Mouse (Mus musculus) midbrain, embryonic 16.5 days (tissue): Measurements from ENCODE around the gene Fasn. TPM values are rescaled to one million over a fixed set of nuclear protein-coding genes. Genes with fewer than 3 reads are reported as not detected.

ENCODE experiments used
- ATAC-seq: fragments of 200-750 bp; cut with Nextera tagmentation; 2 replicates; pipeline ENCODE4 v1.8.0; 2017; ENCODE audit warnings: moderate TSS enrichment
- H3K27ac ChIP-seq: fragments of 300-500 bp; sonication (generic); 2 replicates; pipeline ENCODE4 v1.5.1; 2014; ENCODE audit warnings: mild to moderate bottlenecking, low read length, mixed read lengths
- H3K27me3 ChIP-seq: fragments of 300-500 bp; sonication (generic); 2 replicates; pipeline ENCODE4 v1.6.1; 2014; ENCODE audit warnings: low read depth, low read length, mixed read lengths; ENCODE audit not compliant: control insufficient read depth, insufficient read depth
- H3K36me3 ChIP-seq: fragments of 300-500 bp; sonication (generic); 2 replicates; pipeline ENCODE4 v1.6.1; 2014; ENCODE audit warnings: mild to moderate bottlenecking, low read length, moderate library complexity, mixed read lengths; ENCODE audit not compliant: control insufficient read depth, insufficient read depth
- H3K4me1 ChIP-seq: fragments of 300-500 bp; sonication (generic); 2 replicates; pipeline ENCODE4 v1.6.1; 2014; ENCODE audit warnings: mild to moderate bottlenecking, low read length, mixed read lengths; ENCODE audit not compliant: control insufficient read depth, insufficient read depth
- H3K4me2 ChIP-seq: fragments of 300-500 bp; sonication (generic); 2 replicates; pipeline ENCODE4 v1.6.1; 2014; ENCODE audit warnings: mild to moderate bottlenecking, low read length, mixed read lengths
- H3K4me3 ChIP-seq: fragments of 300-500 bp; sonication (generic); 2 replicates; pipeline ENCODE4 v1.5.1; 2014; ENCODE audit warnings: low read depth, mild to moderate bottlenecking, low read length, moderate library complexity, mixed read lengths
- H3K9ac ChIP-seq: fragments of 300-500 bp; sonication (generic); 2 replicates; pipeline ENCODE4 v1.6.1; 2014; ENCODE audit warnings: low read depth, low read length, mixed read lengths
- H3K9me3 ChIP-seq: fragments of 300-500 bp; sonication (generic); replicated peaks from 2 replicates; pipeline ENCODE4 v1.6.1; 2014; ENCODE audit warnings: mild to moderate bottlenecking, low read length, mixed read lengths; ENCODE audit not compliant: control insufficient read depth, poor library complexity, severe bottlenecking
- WGBS: fragments of 180-500 bp; shearing (Covaris S2); extraction: QIAGEN DNeasy Blood & Tissue Kit; methylation state at CpG from one replicate; pipeline ENCODE4 v1.1.7; 2014; 5-methylcytosine and 5-hydroxymethylcytosine counted together
- polyA plus RNA-seq: library from polyadenylated mRNA; unstranded; fragments of >200 nt; fragmentation: Nextera tagmentation; extraction: Ambion mirVana; gene quantifications from 2 replicates; pipeline ENCODE4 v1.2.1, GENCODE M21; 2015

The Fasn gene
- polyA plus RNA-seq, 1 experiment from 2014 or later, result 108 TPM

GRCm38 (mm10) chr11:120805375-120806298 lies 18.7 kb downstream of the Fasn start:
- 84% methylated on average over 7 of the region's 7 CpGs for WGBS
- peaks cover 48% of the 10 kb centered on the region for H3K36me3 ChIP-seq

GRCm38 (mm10) chr11:120804769-120805168 lies 19.6 kb downstream of the Fasn start:
- WGBS, result 74% methylated on average over 4 of the region's 4 CpGs
- ATAC-seq, result no peak

More at GRCm38 (mm10) chr11:120805375-120806298, 18.7 kb downstream of the Fasn start:
- Histone ChIP-seq H3K27me3 (no peaks in the 10 kb centered on the region), H3K4me2 (no peak overlapping the region), H3K4me3 (no peak overlapping the region), H3K27ac (no peak overlapping the region), H3K4me1 (no peaks in the 10 kb centered on the region), H3K9me3 (no peaks in the 10 kb centered on the region), H3K9ac (no peak overlapping the region)
- no peak for ATAC-seq

GRCm38 (mm10) chr11:120804274-120804673 lies 20.1 kb downstream of the Fasn start:
- Histone ChIP-seq H3K36me3 (peaks cover 38% of the 10 kb centered on the region), H3K27ac (no peak overlapping the region), H3K9me3 (no peaks in the 10 kb centered on the region), H3K4me1 (peaks cover 5% of the 10 kb centered on the region; the same call in 1 of the 2 replicates), H3K4me2 (no peak overlapping the region), H3K4me3 (no peak overlapping the region), H3K27me3 (no peaks in the 10 kb centered on the region), H3K9ac (no peak overlapping the region)
- no peak for ATAC-seq
- 83% methylated on average over 7 of the region's 7 CpGs for WGBS

More at GRCm38 (mm10) chr11:120804769-120805168, 19.6 kb downstream of the Fasn start:
- Histone ChIP-seq H3K9ac (no peak overlapping the region), H3K4me2 (no peak overlapping the region), H3K27ac (no peak overlapping the region), H3K27me3 (no peaks in the 10 kb centered on the region), H3K4me3 (no peak overlapping the region), H3K4me1 (peaks cover 1% of the 10 kb centered on the region; the same call in 1 of the 2 replicates), H3K36me3 (peaks cover 39% of the 10 kb centered on the region), H3K9me3 (no peaks in the 10 kb centered on the region)

DNA sequence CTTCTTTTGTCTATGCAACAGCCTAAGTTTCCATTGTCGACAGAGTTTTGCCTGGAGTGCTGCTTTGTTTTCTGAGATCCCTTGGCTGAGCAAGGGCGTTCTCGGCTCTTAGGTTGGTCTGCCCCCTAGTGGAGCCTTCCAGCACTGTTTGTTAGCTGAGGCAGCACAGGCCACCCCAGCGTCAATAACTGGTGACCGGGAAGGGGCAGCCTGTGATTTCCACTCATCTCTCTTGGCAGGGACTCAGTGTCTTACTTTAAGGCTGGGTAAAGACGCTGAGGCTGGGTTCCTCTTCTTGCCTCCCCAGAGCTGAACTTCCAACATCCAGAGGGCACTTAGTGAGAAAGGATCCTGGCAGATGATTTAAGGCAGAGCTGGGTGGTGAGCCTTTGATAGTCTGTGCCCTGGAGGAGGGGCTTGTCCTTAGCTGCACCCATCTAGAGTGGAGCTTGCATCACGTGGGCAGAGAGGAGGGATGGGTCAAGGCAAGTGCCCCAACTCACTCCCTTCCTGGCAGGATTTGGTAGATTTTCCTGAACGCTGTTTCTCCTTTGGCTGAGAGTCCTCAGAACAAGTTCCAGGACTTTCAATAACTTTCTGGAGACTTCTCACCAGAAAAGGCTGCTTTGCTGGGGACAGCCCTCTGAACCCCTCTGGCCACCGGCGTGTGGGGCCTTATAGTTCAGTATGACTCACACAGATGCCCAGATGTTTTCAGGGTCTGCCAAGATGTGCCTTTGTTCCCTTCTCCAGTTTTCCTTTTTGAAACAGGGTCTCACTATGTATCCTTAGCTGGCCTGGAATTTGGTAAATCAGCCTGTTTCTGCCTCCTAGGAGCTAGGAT lies 24.1 kb downstream of the Fasn start:
- peak overlapping the region; percentile 36; the same call in 1 of the 2 replicates for H3K27ac ChIP-seq
- H3K4me2 ChIP-seq, result peak overlapping the region; percentile 27
- WGBS, result 13% methylated on average over 10 of the region's 10 CpGs
- H3K9me3 ChIP-seq, result no peaks in the 10 kb centered on the region
- H3K36me3 ChIP-seq, result no peaks in the 10 kb centered on the region
- H3K27me3 ChIP-seq, result no peaks in the 10 kb centered on the region
- peak; percentile 51; the same call in 1 of the 2 replicates for ATAC-seq
- H3K4me1 ChIP-seq, result peaks cover 11% of the 10 kb centered on the region
- no peak overlapping the region for H3K9ac ChIP-seq
- no peak overlapping the region for H3K4me3 ChIP-seq

DNA sequence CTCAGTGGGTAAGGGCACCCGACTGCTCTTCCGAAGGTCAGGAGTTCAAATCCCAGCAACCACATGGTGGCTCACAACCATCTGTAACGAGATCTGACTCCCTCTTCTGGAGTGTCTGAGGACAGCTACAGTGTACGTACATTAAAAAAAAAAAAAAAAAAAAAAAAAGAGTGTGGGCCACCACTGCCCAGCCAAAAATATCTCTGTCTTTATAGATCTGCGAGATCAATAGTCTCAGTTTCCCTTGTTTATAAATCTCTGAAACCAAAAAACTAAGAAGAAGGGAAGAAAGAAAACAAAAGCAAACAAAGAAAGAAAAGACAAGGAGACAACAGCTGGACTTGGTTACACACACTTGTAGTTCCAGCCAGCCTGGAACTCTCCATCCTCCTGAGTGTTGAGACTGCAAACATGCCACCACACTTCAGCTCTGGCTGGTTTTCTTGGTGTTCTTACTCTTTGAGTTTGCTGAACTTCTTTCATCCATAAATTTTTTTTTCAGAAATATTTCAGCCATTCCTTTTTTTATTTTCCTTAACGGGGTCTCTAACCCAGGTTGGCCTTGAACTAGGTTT lies 24.9 kb downstream of the Fasn start:
- Histone ChIP-seq H3K4me1 (peaks cover 18% of the 10 kb centered on the region), H3K27ac (no peak overlapping the region; the same call in 1 of the 2 replicates), H3K9ac (no peak overlapping the region; the same call in 1 of the 2 replicates), H3K4me3 (no peak overlapping the region), H3K36me3 (no peaks in the 10 kb centered on the region), H3K27me3 (no peaks in the 10 kb centered on the region), H3K4me2 (no peak overlapping the region; the same call in 1 of the 2 replicates), H3K9me3 (no peaks in the 10 kb centered on the region)
- 64% methylated on average over 6 of the region's 6 CpGs for WGBS
- no peak for ATAC-seq

- H3K9ac ChIP-seq, result no peak overlapping the region
- ATAC-seq, result no peak
- no peak overlapping the region for H3K4me2 ChIP-seq
- no peak overlapping the region for H3K4me3 ChIP-seq
- no peaks in the 10 kb centered on the region for H3K27me3 ChIP-seq
- H3K4me1 ChIP-seq, result peaks cover 18% of the 10 kb centered on the region
- no peak overlapping the region for H3K27ac ChIP-seq
- peaks cover 4% of the 10 kb centered on the region; the same call in 1 of the 2 replicates for H3K36me3 ChIP-seq
- WGBS, result 95% methylated on average over 3 of the region's 3 CpGs
- no peaks in the 10 kb centered on the region for H3K9me3 ChIP-seq
Observed at GRCm38 (mm10) chr11:120798244-120798643, 26.1 kb downstream of the Fasn start.

GRCm38 (mm10) chr11:120796614-120796946 lies 27.8 kb downstream of the Fasn start:
- Histone ChIP-seq H3K4me1 (peaks cover 18% of the 10 kb centered on the region), H3K4me3 (peak overlapping the region; percentile 84; the same call in 1 of the 2 replicates), H3K27ac (peak overlapping the region; percentile 80), H3K27me3 (no peaks in the 10 kb centered on the region), H3K9ac (peak overlapping the region; percentile 43), H3K9me3 (no peaks in the 10 kb centered on the region), H3K36me3 (peaks cover 11% of the 10 kb centered on the region), H3K4me2 (peak overlapping the region; percentile 41)
- 24% methylated on average over 8 of the region's 8 CpGs for WGBS
- peak; percentile 11; the same call in 1 of the 2 replicates for ATAC-seq

DNA sequence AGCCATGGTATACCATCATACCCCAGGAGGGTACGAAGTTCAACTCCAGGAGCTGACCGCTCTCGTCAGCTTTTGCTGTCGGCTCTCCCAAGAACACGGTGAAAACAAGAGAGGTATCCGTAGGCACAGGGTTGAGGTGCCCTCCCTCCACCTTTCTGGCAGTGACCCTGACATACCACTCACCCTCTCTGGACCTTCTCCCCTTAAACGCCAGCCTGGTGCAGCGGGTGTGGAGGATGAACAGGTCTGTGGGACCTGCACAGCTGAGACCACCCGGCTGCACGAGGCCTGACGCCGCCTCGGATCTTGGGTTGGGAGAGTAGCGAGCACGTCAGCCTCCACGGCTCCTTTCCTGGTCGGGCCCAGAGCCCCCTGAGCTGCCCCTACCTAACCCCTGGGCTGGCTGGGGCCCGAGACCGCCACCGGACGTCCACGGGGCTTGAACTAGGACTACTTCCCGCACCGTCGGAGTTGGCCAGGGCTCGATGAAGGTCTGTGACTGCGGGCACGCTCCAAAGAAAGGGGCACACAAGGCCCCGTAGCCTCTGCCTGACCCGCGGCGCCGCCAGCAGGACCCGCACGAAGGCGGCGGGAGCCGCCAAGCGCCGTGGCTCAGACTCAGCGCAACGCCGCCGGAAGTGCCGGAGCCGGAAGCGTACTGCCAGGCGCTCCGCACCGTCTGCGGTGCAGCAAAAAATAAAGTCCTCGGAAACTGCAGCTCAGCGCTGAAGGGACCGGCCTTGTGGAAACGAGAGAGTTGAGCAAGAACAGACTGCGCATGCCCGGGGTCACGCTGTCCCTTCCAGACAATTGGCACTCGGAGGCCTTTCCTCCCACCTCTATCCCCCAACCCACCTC lies 28.4 kb downstream of the Fasn start, which contains the start of gene Dus1l:
Gene Dus1l, minus strand, starts transcription at position 648 of the 858 bp plus-strand sequence.
- peak; percentile 91 for ATAC-seq
- H3K9me3 ChIP-seq, result no peaks in the 10 kb centered on the region
- WGBS, result 3% methylated on average over 59 of the region's 59 CpGs
- H3K4me3 ChIP-seq, result peak within 1 kb of the TSS; percentile 84
- H3K36me3 ChIP-seq, result peaks cover 11% of the 10 kb centered on the region
- H3K4me1 ChIP-seq, result peaks cover 18% of the 10 kb centered on the region
- no peaks in the 10 kb centered on the region for H3K27me3 ChIP-seq
- peak within 1 kb of the TSS; percentile 95 for H3K4me2 ChIP-seq
- peak within 1 kb of the TSS; percentile 85 for H3K9ac ChIP-seq
- H3K27ac ChIP-seq, result peak within 1 kb of the TSS; percentile 80
